Mouse (Mus musculus) embryonic facial prominence, embryonic 12.5 days (tissue): ENCODE results near the gene L3hypdh. TPM values are rescaled to one million over a fixed set of nuclear protein-coding genes. Genes with fewer than 3 reads are reported as not detected.

Source experiments
- ATAC-seq: fragments of 200-750 bp; cut with Nextera tagmentation; 2 replicates; pipeline ENCODE4 v1.8.0; 2017; ENCODE audit not compliant: insufficient number of reproducible peaks, insufficient read depth, low FRiP score, low TSS enrichment
- H3K27ac ChIP-seq: fragments of 300-500 bp; sonication (generic); 2 replicates; pipeline ENCODE4 v1.5.1; 2016; ENCODE audit warnings: mild to moderate bottlenecking
- H3K27me3 ChIP-seq: fragments of 300-500 bp; sonication (generic); 2 replicates; pipeline ENCODE4 v1.6.1; 2016; ENCODE audit warnings: mild to moderate bottlenecking, moderate library complexity
- H3K36me3 ChIP-seq: fragments of 300-500 bp; sonication (generic); 2 replicates; pipeline ENCODE4 v1.6.1; 2016; ENCODE audit warnings: mild to moderate bottlenecking
- H3K4me1 ChIP-seq: fragments of 300-500 bp; sonication (generic); 2 replicates; pipeline ENCODE4 v1.6.1; 2016
- H3K4me2 ChIP-seq: fragments of 300-500 bp; sonication (generic); replicated peaks from 2 replicates; pipeline ENCODE4 v1.6.1; 2016; ENCODE audit warnings: mild to moderate bottlenecking, moderate library complexity
- H3K4me3 ChIP-seq: fragments of 300-500 bp; sonication (generic); 2 replicates; pipeline ENCODE4 v1.5.1; 2016; ENCODE audit warnings: mild to moderate bottlenecking
- H3K9ac ChIP-seq: fragments of 300-500 bp; sonication (generic); 2 replicates; pipeline ENCODE4 v1.6.1; 2016; ENCODE audit warnings: mild to moderate bottlenecking, moderate library complexity
- H3K9me3 ChIP-seq: fragments of 300-500 bp; sonication (generic); 2 replicates; pipeline ENCODE4 v1.6.1; 2016; ENCODE audit warnings: mild to moderate bottlenecking, moderate library complexity
- WGBS: fragments of 180-500 bp; shearing (Covaris S2); methylation state at CpG from one replicate; pipeline ENCODE4 v1.1.7; 2016; 5-methylcytosine and 5-hydroxymethylcytosine counted together
- polyA plus RNA-seq: library from polyadenylated mRNA; unstranded; fragments of >200 nt; fragmentation: Nextera tagmentation; extraction: Ambion mirVana; gene quantifications from 2 replicates; pipeline ENCODE4 v1.2.1, GENCODE M21; 2016

Gene L3hypdh
- 17.6 and 17.7 TPM in 2 replicates for polyA plus RNA-seq

- Histone ChIP-seq H3K27me3 (no peaks in the 10 kb centered on the region), H3K4me2 (peak within 1 kb of the TSS; percentile 86), H3K36me3 (peaks cover 6% of the 10 kb centered on the region; the same call in 1 of the 2 replicates), H3K4me1 (peaks cover 31% of the 10 kb centered on the region), H3K9ac (peak within 1 kb of the TSS; percentile 75), H3K4me3 (peak within 1 kb of the TSS; percentile 61), H3K9me3 (no peaks in the 10 kb centered on the region), H3K27ac (peak within 1 kb of the TSS; percentile 94)
- ATAC-seq, result peak; percentile 97
- WGBS, result 1% methylated on average over 60 of the region's 60 CpGs
These were observed at the start of gene L3hypdh, which contains the start of gene Jkamp for GRCm38 (mm10) chr12:72085329-72086165. Gene L3hypdh (minus strand): TSS chr12:72085439. Gene Jkamp (plus strand): TSS chr12:72085589.

- Histone ChIP-seq H3K4me3 (no peak overlapping the region), H3K27ac (no peak overlapping the region), H3K36me3 (no peaks in the 10 kb centered on the region), H3K4me1 (no peaks in the 10 kb centered on the region), H3K27me3 (no peaks in the 10 kb centered on the region), H3K9ac (no peak overlapping the region), H3K9me3 (no peaks in the 10 kb centered on the region), H3K4me2 (no peak overlapping the region)
- 89% methylated on average over 10 of the region's 10 CpGs for WGBS
- no peak for ATAC-seq
These were observed 44.0 kb upstream of the L3hypdh start for GRCm38 (mm10) chr12:72129203-72129602.

DNA sequence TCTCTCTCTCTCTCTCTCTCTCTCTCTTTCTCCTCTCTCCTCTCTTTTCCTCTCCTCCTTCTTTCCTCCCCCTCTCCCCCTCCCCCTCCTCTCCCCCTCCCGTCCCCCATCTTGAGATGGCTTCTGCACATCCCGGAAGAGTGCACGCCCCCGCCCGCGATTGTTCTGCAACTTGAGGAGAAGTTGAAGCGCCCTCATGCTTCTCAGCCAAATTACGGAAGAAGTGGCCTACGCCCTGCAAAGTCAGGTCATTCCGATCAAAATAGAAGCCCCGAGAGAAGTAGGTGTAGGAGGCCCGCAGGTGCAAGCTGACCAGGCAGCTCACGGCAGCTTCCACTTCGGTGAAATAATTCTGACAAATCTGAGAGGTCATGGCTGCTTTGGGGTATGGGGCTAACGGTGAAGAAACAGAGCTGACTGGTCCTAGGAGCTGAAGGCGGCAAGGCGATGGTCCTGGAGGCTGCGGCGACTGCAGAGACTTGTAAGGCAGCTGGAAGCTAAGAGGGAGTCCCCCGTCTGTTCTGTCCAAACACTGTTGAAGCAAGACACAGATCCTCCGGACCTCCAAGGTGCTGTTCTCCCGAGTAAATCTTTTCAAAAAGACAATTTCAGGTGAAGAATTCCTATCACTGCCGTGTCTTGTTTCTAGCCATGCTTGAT is 30.6 kb upstream of the L3hypdh start:
- H3K9ac ChIP-seq, result no peak overlapping the region
- H3K4me3 ChIP-seq, result no peak overlapping the region
- ATAC-seq, result no peak
- H3K36me3 ChIP-seq, result no peaks in the 10 kb centered on the region
- no peaks in the 10 kb centered on the region for H3K4me1 ChIP-seq
- WGBS, result 77% methylated on average over 21 of the region's 23 CpGs
- no peaks in the 10 kb centered on the region for H3K27me3 ChIP-seq
- H3K27ac ChIP-seq, result no peak overlapping the region
- no peak overlapping the region for H3K4me2 ChIP-seq
- H3K9me3 ChIP-seq, result no peaks in the 10 kb centered on the region

DNA sequence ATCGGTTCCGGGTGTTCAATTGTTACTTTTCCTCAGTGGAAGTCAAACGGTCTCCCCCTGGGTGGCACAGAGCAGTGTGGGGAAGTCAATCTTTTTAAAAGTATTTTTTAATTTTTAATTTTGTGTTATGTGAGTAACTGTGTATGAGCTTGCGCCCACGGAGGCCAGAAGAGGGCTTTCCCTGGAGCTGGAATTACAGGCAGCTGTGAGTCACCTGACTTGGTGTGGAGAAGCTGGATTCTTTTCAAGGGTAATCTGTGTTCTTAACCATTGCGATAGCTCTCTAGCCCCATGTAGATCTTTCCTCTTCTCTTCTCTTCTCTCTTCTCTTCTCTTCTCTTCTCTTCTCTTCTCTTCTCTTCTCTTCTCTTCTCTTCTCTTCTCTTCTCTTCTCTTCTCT is 29.9 kb upstream of the L3hypdh start:
- Histone ChIP-seq H3K36me3 (no peaks in the 10 kb centered on the region), H3K4me3 (no peak overlapping the region)
- WGBS, result 75% methylated on average over 6 of the region's 6 CpGs

DNA sequence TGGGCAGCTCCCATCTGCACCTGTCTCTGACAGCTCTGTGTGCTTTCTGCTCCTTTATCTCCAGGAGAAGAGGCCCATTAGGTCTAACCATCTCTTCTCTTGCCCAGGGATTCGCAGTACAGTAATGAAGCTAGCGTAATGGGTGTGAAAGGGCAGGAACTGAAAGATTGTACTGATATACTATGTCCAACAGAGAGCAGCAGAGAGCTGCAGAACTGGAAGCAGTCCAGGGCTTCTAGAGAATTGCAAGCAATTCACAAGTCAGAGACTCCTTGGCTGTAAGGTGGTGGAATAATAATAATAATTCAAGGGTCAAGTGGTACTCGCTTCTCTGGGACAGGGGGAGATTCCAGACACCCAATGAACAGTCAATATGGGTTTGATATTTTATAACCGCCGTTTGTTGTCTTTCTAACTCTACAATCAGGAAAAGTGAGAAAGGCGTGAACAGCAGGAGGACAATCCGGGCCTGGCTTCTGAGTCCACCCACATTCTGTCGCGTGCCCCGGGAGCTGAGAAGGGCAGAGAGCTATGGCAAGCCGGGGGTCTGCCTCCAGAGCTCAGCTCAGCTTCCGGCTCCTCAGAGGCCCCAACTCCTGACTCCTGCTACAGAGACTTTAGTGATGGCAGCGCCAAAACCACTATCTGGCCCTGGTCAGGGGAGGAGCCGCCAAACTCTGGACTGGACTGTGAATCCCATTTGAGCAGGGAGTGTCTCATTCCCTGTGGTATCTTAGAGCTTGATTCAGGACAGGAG is 19.5 kb upstream of the L3hypdh start:
- Histone ChIP-seq H3K27me3 (no peaks in the 10 kb centered on the region), H3K4me1 (no peaks in the 10 kb centered on the region), H3K9ac (no peak overlapping the region), H3K9me3 (no peaks in the 10 kb centered on the region), H3K36me3 (peaks cover 9% of the 10 kb centered on the region), H3K4me2 (no peak overlapping the region), H3K4me3 (no peak overlapping the region), H3K27ac (no peak overlapping the region)
- no peak; the same call in 1 of the 2 replicates for ATAC-seq
- 31% methylated on average over 14 of the region's 14 CpGs for whole genome bisulfite sequencing

More for the DNA sequence above, 29.9 kb upstream of the L3hypdh start:
- no peak overlapping the region for H3K4me2 ChIP-seq
- no peak overlapping the region for H3K9ac ChIP-seq
- H3K4me1 ChIP-seq, result no peaks in the 10 kb centered on the region
- no peaks in the 10 kb centered on the region for H3K27me3 ChIP-seq
- no peak overlapping the region for H3K27ac ChIP-seq
- ATAC-seq, result no peak
- H3K9me3 ChIP-seq, result no peaks in the 10 kb centered on the region

GRCm38 (mm10) chr12:72104027-72104426 is 18.8 kb upstream of the L3hypdh start:
- H3K9me3 ChIP-seq, result no peaks in the 10 kb centered on the region

DNA sequence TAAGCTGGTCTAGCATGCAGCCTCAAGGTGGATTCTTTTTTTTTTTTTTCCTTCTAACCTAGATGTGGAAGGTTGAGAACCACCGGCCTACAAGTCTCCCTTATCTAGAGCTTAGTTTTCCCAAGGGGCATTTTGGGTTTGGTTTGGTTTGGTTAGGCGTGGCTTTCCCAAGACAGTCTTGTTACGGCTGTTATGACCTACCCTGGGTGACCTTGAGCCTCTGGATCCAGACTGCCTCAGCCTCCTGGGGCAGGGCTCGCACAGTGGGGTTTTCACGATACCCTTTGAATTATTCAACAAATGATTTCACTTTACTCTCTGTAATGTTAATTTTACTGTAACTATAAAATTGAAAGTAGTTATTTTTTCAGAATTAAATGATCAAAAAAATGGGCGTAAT is 17.5 kb upstream of the L3hypdh start:
- no peaks in the 10 kb centered on the region for H3K4me1 ChIP-seq
- H3K4me2 ChIP-seq, result no peak overlapping the region
- ATAC-seq, result no peak
- H3K27ac ChIP-seq, result no peak overlapping the region
- peaks cover 15% of the 10 kb centered on the region for H3K36me3 ChIP-seq
- no peak overlapping the region for H3K9ac ChIP-seq
- no peaks in the 10 kb centered on the region for H3K9me3 ChIP-seq
- no peak overlapping the region for H3K4me3 ChIP-seq
- 82% methylated on average over 6 of the region's 6 CpGs for WGBS
- no peaks in the 10 kb centered on the region for H3K27me3 ChIP-seq

More at GRCm38 (mm10) chr12:72104027-72104426, 18.8 kb upstream of the L3hypdh start:
- Histone ChIP-seq H3K4me2 (no peak overlapping the region), H3K4me1 (no peaks in the 10 kb centered on the region), H3K9ac (no peak overlapping the region), H3K36me3 (peaks cover 9% of the 10 kb centered on the region), H3K27ac (no peak overlapping the region), H3K4me3 (no peak overlapping the region), H3K27me3 (no peaks in the 10 kb centered on the region)
- ATAC-seq, result no peak
- WGBS, result 83% methylated on average over 5 of the region's 5 CpGs

DNA sequence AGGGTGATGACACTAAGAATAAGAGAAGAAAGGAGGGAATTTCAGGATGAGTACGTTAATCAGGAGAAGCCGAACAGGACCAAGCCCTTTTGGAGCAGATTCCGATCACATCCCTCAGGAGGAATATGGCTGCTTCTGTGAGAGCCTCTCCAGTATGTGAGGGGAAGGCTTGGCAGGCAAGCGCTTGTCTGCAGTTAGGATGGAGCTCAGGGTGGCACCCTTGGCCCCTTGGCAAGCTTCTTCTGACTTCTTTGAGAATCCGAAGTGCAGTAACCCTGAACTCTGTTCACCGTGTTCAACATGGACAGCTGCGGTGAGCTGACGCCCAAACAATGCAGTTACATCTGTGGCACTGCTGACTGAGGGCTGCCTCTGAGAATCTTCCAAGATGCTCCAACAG is 11.7 kb upstream of the L3hypdh start:
- peaks cover 62% of the 10 kb centered on the region for H3K36me3 ChIP-seq
- WGBS, result 94% methylated on average over 8 of the region's 8 CpGs
- H3K9ac ChIP-seq, result no peak overlapping the region
- H3K9me3 ChIP-seq, result no peaks in the 10 kb centered on the region
- H3K27ac ChIP-seq, result no peak overlapping the region
- no peaks in the 10 kb centered on the region for H3K27me3 ChIP-seq
- no peak for ATAC-seq
- no peak overlapping the region for H3K4me3 ChIP-seq
- no peak overlapping the region for H3K4me2 ChIP-seq
- no peaks in the 10 kb centered on the region for H3K4me1 ChIP-seq

- no peak overlapping the region for H3K4me3 ChIP-seq
- 98% methylated on average over 4 of the region's 4 CpGs for WGBS
- H3K9me3 ChIP-seq, result no peaks in the 10 kb centered on the region
- ATAC-seq, result no peak
- no peak overlapping the region for H3K27ac ChIP-seq
- 0 out of 2 replicates have a peak, but pooled peaks cover 15% of the 10 kb centered on the region for H3K4me1 ChIP-seq
- H3K9ac ChIP-seq, result no peak overlapping the region
- no peaks in the 10 kb centered on the region for H3K27me3 ChIP-seq
- no peak overlapping the region for H3K4me2 ChIP-seq
- H3K36me3 ChIP-seq, result peaks cover 37% of the 10 kb centered on the region
These were observed 4.6 kb upstream of the L3hypdh start for GRCm38 (mm10) chr12:72089802-72090201.

GRCm38 (mm10) chr12:72086166-72086825 is 1.1 kb upstream of the L3hypdh start:
- H3K27me3 ChIP-seq, result no peaks in the 10 kb centered on the region
- ATAC-seq, result peak; percentile 49

DNA sequence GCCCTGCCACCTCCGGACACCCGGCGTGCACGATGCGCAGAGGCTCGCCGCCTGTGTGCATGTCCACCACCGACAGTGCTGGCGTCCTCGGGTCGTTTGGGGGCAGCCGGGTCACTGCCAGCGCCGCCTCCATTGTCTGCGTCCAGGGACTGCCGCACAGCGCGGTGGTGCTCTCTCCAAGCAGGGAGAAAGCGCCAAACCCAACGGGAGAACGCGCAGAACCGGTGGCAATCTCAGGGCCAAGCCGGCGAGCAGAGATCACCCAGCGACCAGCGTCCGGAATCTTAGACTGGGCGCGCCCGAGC is 263 bp downstream of the L3hypdh start:
- Histone ChIP-seq H3K4me2 (peak overlapping the region; percentile 86), H3K9me3 (no peaks in the 10 kb centered on the region), H3K4me1 (peaks cover 31% of the 10 kb centered on the region), H3K27ac (peak overlapping the region; percentile 74), H3K27me3 (no peaks in the 10 kb centered on the region), H3K36me3 (0 out of 2 replicates have a peak, but pooled peaks cover 2% of the 10 kb centered on the region), H3K9ac (peak overlapping the region; percentile 72), H3K4me3 (peak overlapping the region; percentile 61)
- WGBS, result under 1% methylated on average over 31 of the region's 31 CpGs
- ATAC-seq, result peak; percentile 17; the same call in 1 of the 2 replicates

More at GRCm38 (mm10) chr12:72086166-72086825, 1.1 kb upstream of the L3hypdh start:
- no peaks in the 10 kb centered on the region for H3K9me3 ChIP-seq
- H3K4me1 ChIP-seq, result peaks cover 31% of the 10 kb centered on the region
- H3K27ac ChIP-seq, result peak overlapping the region; percentile 94
- H3K4me3 ChIP-seq, result peak overlapping the region; percentile 61
- peak overlapping the region; percentile 75 for H3K9ac ChIP-seq
- 2% methylated on average over 18 of the region's 18 CpGs for WGBS
- peaks cover 6% of the 10 kb centered on the region; the same call in 1 of the 2 replicates for H3K36me3 ChIP-seq
- H3K4me2 ChIP-seq, result peak overlapping the region; percentile 75
